Mouse (Mus musculus) yolk sac, embryonic 10.5 days (tissue): ENCODE data around the gene Galnt13.
"Not testable (repeated sequence)": the region's sequence is repeated elsewhere in the genome, so short reads cannot be mapped to it uniquely, and the experiment has no call there.

Source experiments
- DNase-seq: peaks from one replicate; pipeline ENCODE4 v3.0.0-alpha.2; 2017; ENCODE audit warnings: low spot score

Gene Galnt13

DNA sequence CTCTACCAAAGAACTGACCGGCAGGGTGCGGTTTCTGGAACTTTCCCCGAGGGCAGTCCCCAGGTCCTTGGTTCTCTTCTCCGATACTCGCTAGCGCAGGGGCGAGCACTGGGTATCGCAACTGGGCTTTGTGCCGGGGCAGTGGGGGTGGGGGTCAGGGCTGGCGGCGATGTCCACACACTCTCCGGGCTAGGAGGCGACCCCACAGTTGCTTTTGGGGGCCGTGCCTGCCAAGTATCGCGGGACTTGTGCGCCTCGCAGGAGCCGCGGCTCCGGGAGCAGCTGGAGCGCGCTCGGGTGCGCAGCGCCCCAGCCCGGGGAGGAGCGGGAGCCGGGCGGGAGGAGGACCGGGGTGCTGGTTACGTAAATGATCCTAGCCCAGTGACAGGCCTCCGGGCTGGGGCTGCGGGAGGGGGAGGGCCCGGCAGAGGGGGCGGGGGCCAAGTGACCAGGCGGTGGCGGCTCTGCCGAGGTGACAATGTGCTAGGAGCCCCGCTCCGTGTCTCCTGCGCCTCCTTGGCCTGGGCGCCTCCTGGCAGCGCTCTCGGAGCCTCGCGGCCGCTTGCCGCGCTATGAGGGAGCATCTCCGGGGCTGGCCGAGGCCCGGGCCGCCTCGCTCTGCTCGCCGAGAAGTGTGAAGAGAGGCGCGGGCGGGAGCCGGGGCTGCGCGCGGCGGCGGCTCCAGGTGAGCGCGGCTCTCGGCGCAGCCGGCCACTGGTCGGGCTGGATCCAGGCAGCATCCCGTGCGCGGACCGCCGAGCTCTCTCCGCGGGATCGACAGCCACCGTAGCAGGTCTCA, at the start of gene Galnt13:
Gene Galnt13, plus strand, starts transcription at position 381 of the 799 bp plus-strand sequence.
- DNase-seq = peak; percentile 26

DNA sequence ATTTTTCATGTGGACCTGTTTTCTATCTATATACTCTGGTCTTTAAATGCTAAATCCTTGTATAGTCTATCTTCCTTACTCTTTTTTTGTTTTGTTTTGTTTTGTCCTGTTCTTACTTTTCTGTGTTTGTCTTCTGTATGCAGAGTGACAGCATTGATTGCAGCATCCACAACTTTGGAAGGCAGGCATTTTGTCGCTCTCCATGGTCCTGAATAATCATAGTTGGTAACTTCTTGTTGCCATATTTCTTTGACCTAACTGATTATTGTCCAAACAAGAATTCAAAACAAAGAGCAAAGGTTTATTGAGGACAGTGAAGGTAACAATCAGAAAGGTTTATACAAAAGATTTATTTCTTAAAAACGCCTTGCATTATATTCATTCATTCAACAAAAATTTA, 5.1 kb upstream of the Galnt13 start:
- no peak for DNase-seq

DNA sequence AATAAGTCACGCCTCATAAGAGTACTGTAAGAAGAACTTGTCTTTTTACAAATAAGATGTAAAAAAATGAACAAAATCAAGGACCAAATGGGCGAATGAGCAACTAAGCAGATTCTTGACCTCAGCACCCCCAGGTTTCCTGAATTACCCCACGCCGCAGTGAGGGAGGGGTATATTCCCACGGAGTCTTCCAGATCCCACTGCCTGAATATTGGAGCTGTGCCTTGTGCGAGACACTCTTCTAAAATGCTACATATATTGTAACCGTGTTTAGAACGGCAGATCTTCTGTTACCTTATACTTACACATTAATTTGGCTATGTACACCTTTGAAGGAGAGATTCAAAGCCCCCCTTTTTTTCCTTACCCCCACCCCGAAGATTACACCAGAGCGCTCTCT, 737 bp upstream of the Galnt13 start:
- DNase-seq = no peak

DNA sequence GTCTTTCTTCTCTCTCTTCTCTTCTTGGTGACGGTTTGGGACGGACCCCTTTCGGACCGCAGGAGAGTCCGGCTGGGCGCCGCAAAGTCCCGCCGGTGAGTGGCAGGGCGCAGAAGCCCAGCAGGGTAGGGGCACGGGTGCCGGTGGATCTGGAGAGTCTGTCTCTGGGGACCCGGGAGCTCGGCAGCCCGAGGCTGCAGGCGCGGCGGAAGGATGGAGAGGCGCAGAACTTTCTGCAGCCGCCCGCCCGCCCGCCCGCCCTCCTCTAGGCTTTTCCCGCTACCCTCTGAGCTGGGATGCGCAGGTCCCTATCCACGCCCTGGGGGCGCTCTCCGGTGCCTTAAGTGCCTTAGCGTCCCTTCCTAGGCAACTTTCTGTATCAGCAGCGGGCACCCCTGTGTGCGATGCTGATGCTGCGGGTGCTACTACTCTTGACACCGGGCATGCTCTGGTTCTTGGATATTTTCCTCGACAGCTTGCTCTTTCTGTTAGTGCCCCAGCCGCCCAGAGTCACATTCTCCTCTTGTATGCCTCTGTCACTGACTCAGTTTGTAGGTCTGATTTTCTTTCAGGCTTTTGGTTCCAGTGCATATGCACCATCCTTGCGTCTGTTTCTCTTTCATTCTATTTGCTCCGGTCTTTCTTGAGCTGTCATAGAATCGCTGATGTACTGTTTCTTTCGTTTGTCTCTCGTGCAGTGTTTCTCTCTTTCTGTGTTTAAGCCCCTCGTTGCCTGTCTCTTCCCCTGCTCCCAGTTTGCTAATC, 801 bp downstream of the Galnt13 start:
- DNase-seq = no peak

DNA sequence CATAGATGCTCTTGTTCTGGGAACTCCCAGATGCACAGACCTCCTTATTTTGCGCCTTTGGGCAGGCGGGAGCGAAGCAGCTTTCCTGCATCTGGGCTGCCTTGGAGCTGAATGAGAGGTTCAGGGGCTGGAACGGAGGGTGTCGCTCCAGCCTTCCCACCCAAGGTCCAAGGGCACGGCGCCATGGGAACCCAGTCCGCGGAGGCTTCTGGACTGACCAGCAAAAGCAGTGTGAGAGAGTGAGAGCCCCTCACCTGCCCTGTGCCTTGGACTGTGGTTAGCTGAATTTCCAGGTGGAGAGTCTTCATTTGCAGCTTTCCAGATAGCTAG, 1.3 kb downstream of the Galnt13 start:
- DNase-seq = no peak

DNA sequence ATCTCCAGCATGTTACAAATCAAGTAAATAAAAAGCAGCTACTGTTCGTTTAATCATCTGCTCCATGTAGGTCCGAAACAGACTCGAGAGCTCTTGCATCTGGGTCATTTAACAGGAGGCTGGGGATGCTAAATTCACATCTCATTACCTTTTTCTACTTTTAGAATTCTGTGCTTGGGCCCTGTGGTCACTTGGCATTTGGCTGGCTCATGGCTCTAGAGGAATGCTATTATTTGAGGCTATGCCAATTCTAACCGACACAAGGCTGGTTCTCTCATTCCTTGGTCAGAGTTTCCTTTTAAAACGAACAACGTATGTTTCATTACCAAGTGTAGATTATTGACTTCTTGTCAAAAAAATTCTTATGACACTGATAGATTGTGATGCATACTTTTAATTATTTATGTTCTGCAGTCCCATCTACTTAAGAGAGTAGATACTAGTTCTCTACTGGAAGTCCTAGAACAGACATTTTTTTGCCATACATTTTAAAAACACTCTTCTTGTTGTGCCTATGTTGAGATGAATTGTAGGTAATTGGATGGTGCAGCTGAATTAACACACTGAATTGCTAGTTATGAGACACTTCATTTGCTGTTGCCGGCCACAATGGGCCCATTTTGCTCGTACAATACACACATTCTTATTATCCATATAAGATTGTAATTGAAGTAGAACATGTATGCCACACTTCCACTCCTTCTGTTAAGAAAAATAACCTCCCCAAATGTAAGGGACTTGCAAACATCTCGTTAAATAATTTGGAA, 6.8 kb downstream of the Galnt13 start:
- no peak for DNase-seq

DNA sequence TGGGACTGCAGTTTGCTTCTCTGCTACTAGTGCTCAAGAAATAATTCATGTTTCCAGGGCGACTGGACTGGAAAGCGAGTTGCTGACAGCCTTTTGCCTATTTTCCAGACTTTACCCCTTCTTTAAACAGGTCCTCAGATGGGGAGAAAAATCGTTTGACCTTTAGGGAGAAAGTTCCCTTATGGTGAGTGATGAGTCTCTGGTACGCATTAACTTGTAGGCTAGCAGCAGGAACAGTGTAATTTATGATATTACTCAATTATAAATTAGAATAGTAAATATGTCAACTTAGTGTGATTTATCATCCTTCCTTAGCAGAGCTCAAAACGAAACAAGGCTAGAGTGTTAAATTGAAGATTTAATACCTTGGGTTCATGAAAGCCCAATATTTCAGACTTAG, 47.3 kb downstream of the Galnt13 start:
- DNase-seq = no peak

DNA sequence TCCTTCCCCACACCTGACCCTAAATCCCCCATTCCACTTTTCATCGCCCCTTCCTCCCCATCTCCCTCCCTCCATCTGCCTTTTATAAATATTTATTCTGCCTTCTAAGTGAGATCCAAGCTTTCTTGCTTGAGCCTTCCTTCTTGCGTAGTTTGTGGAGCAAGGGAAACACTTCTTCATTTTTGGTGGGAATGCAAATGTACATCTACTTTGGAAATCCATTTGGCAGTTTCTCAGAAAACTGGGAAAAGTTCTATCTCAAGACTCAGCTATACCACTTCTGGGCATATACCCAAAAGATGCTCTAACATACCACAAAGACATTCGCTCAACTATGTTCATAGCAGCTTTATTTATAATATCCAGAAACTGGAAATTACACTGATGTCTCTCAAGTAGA, 86.9 kb downstream of the Galnt13 start:
- DNase-seq = no peak

DNA sequence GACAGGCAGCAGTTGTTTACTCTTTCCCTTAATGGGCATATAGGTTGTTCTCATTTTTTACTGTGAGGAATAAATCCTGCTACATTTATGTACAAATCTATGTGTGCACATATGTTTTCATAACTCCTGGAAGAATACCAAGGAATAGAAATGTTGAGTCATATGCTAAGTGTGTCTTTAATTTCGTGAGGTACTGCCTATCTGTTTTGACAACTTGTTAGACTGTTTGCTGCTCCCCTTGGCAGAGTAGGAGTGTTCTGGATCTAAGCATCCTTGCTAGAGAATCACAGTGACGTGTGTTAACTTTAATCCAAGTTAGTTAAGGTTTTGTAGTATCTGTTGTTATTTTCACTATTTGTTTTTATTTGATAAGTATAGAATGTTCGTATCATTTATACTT, 91.0 kb downstream of the Galnt13 start:
- DNase-seq = no peak

DNA sequence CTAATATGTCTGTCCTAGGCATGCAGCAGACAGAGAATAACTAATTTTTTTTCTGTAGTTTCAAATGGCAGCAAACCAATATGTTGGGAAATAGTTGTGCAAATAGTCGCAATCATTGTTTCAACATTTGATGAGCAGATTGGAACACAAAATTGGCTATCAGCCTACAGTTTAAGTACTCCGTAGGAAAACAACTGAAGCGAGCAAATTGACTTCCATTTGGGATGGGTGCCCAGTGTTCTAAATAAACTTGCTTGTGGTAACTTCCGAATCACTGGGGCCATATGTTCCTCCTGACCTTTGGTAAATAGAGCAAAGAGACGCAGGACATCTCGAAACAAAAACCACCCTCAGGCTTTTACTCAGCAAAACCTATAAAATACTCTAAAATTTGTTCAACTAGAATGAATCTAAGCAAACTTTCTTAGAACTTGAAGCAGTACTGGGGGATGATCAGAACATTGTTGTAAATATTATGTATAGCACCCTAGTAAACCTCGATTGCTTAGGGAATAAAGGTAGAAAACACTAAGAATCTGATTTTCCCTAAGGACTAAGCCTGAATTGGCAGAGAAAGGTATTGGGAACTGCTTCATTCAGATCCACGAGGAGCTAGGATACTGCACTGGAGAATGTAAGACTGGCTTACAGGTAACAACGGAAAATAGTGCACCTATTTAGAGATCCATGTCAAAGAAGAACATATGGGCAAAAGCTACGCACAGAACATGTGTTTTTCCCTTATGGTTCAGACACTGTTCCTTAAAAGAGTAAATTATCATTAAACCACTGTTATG, 122.4 kb downstream of the Galnt13 start:
- DNase-seq = no peak

DNA sequence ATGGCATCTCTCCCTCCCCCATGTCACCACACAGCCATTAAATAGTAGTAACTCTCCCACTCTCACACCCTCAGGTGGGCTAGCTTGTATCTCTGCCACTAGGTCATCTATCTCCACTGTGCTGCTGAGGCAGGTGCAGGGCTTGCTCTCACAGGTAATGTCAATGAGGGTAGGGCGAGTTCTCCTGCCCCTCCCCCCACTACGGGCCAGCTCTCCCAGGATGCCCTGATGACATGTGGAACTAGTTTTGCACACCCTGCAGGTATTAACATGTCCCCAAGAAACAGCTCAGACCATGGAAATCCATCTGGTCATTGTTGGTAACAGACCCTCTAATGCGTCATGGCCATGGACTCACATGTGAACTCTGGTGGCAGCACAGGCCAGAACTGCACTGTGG, 129.0 kb downstream of the Galnt13 start:
- DNase-seq = no peak

DNA sequence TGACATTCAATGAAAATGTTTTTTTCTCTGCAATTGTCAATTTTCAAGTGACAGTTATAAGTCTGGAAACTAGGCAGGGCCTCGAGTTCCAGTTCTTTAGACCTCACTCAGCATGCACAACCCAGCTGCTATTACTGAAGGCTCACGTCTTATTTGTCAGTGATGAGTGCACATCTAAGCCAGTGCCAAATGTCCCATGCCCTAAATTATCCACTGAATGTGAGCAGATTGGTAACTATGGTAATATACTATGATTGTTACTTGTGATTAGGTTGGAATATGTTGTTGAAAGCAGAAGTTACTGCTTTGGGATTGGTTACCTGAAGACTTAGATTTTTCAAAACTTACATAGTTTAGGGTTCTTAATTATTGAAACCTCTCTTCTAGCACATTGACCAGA, 131.1 kb downstream of the Galnt13 start:
- DNase-seq = no peak

DNA sequence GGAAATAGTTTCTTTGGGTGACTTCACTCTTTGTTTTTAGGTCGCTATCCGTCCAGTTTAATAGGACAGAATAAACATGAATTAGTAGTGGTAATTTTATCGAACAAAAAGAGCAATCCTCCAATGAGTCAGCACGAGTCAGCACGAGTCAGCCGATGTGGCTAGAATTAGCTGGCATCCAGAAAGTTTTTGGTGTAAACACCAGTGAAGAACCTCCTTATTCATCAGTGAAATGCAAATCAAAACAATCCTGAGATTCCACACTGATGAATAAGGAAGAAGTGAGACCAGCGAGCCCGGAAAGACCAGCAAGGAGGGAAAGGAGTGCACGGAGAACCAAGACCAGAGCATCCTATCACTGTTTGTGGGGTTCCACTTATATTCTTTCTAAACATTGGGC, 131.5 kb downstream of the Galnt13 start:
- no peak for DNase-seq

DNA sequence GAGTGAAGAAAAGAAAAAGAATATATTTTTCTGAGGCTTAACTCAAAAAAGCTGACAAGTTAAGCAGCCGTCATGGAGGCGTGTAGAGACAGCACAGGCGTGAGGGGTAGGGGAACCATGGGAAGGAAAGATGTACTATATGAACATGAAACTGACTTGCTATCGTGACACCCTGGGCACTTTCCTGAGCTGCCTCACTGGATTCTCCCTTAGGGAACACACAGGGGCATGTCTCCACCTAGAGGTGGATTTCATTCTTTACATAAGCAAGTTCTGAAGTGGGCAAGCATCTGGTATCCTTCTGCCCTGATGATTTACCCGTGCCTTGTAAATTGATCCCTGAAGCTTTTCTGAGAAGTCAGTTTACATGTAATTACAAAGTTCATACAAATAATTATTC, 277.7 kb downstream of the Galnt13 start:
- DNase-seq = not testable (repeated sequence)

DNA sequence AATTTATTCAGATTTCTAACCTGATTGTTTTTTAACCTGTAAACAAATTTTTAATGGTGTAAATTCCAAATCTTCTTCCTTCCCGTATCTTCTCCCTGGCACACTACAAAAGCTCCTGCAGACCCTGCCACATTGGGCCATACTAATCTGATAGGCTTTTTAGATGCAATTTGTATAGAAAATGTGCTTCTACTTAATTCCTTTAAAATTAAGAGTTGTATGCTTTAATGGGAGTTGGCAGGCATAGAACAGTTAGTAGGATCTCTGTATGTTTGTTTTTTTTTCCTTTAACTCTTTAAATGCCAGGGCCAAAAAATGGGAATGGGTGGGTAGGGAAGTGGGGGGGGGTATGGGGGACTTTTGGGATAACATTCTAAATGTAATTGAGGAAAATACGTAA, 315.1 kb downstream of the Galnt13 start:
- no peak for DNase-seq

DNA sequence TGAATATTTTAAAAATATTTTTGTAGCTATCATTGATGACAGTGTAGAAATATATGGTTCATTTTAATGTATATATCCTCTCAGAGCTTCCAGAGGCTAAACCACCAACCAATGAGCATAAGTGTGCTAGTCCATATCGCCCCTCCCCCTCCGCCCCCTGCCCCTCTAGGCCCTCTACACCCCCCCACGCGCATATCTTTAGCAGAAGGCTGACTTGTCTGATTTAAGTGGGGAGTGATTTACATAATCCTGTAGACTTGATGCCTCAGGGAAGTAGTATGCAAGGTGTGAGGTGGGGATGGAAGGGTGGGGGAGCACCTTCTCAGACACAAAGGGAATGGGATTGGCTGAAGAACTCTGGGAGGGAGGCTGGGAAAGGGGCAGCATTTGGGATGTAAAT, 323.7 kb downstream of the Galnt13 start:
- DNase-seq = no peak

DNA sequence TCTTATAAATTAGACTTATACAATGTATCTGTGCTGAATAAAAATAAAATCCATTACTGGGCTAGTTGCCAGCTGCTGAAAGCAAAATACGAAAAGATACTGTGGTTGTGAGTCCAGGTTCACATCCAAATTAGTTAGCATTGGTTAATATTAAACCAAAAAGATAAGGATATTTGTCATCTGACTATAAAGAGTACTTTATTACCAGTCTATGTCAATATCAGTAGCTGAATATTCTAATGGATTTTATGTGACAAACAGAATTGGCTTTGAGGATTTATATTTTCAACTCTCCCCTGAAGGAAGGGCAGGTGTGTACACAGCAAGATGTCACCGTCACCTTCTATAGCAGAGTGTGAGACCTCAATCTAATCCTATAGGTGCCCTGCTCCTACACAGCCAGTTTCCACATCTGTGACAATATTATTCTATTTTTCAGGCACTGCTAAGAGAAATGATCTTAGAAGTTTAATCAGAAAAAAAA, 342.7 kb downstream of the Galnt13 start:
- DNase-seq = no peak

DNA sequence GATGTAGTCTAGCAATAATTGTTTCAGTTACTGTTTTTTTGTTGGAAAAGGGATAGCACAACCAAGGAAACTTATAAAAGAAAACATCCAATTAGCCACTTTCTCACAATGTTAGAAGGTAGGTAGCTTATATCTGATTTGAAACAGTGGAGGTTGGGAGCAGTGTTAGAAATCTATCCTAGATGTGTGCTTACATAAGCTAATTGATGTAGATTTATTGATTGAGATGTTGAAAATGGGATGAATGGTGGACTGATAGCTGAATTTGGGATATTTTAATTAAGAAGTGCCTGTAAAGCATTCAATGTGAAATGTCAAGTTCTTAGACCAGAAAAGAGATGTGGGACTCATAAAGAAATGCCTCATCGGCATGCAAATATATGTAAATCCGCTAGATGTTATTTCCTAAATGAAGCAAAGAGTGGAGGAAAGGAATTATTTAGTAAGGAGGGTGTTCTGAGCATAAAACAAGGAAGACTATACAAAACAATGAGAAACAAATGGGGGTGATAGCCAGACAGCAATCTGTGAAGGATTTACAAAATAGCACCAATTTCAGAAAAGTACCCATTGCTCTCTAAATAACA, 377.6 kb downstream of the Galnt13 start:
- DNase-seq = no peak

DNA sequence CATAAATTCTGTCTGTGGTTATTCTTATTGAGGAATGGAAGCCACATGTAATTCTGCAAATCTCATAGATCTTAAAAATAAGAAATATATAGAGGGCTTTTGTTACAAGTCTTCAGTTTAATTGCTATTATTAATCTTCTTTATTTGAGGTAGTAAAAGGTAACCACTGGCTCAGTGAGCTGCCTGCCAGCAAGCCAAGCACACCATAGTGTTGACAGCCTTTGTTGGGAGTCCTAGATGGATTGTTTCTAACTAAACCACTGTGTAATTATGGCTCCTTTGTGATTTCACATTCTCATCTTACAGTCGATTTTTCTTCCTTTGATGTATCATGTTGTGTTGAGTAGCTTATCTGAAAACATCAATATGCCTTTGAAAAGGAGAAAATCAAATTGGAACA, 405.1 kb downstream of the Galnt13 start:
- no peak for DNase-seq

DNA sequence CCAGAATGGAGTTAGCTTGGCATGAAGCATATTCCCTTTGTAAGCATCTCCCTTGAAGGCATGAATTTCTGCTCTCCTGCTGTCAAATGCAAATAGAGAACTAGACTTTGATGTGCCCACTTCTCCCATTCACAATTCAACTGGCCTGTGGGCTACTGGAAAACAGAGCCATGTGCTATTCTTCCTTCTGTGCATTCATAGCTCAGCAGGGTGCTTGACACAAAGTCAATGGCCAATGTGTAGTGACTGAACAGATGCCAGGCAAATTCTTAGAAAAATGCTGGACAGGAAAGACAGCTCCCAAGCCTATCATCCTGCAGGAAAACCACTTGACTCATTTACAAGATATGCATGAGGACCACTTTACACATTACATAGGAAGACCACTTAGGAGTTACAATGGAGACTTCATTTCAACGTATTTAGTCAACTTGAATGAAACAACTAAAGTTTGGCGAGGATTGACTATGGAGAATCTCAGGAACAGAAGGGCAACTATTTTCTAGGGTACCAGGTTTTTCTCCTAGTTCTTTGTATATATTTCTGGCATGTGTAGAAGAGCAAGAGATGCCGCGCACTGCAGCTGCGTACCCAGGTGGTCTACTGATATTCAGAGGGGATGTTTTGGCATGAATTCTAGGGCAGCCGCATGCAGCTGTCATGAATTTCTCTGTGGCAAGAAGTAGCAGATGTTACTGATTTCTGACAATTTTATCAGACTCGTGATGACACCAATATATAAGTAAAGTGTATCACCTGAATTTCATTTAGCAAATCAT, 470.4 kb downstream of the Galnt13 start:
- DNase-seq = no peak
